Comparison of ENCODE assay signal across 23 mouse cellular contexts in genomic region chr5:125274773-125275172, GRCm38 (mm10).
DNase-seq lines count a peak whose midpoint lies in the region; ATAC-seq lines count a peak whose summit lies in the region.
"Had no signal": no experiment of that assay in that cellular context is flagged by ENCODE, and none has a peak within 500 bp of the region (broad histone marks: within the 10 kb centered on the region; RNA-seq: fewer than 3 reads in every experiment).

No protein-coding gene starts in this region.

- intact Hi-C loops in heart, postnatal 14 days (cut with DNase I): loop anchor here (5.0 kb wide), 2 partner anchors 38 to 73 kb away; no protein-coding TSS in a partner anchor

- peak overlapping the region; percentile 29 to 64 for H3K27ac ChIP-seq in heart, embryonic 14.5 days (replicated peaks in 1 of 2; ENCODE audit: control insufficient read depth in 1 of 2, insufficient read depth in 1 of 2, low read depth in 2 of 2, low read length in 2 of 2)
- H3K27ac ChIP-seq: forebrain, embryonic 10.5 days; hindbrain, embryonic 13.5 days; kidney, embryonic 15.5 days; limb, embryonic 13.5 days had no signal

- H3K9ac ChIP-seq in heart, embryonic 14.5 days (ENCODE audit: low read length): no peak overlapping the region
- H3K9ac ChIP-seq: hindbrain, embryonic 13.5 days; kidney, embryonic 15.5 days; liver, embryonic 15.5 days had no signal

- no peak overlapping the region for H3K4me2 ChIP-seq in heart, embryonic 14.5 days (ENCODE audit: low read length)
- H3K4me2 ChIP-seq: hindbrain, embryonic 13.5 days; kidney, embryonic 15.5 days; limb, embryonic 13.5 days; midbrain, embryonic 11.5 days had no signal

- H3K9me3 ChIP-seq in heart, embryonic 14.5 days (ENCODE audit: control insufficient read depth, low read length): no peaks in the 10 kb centered on the region
- H3K9me3 ChIP-seq in megakaryocyte, embryonic 14.5 days: peaks cover 2% of the 10 kb centered on the region; the same call in 1 of the 2 replicates
- H3K9me3 ChIP-seq: forebrain, embryonic 10.5 days; G1E; hindbrain, embryonic 13.5 days; kidney, embryonic 15.5 days; limb, embryonic 13.5 days had no signal

- no peak for ATAC-seq in heart, embryonic 14.5 days (ENCODE audit: insufficient number of reproducible peaks, insufficient read depth, low FRiP score, low read depth)
- no peak for ATAC-seq in megakaryocyte, adult 5-6 weeks (ENCODE audit: poor library complexity, severe bottlenecking)
- ATAC-seq: forebrain, embryonic 16.5 days; lung, postnatal 0 days had no signal

- 80% methylated on average over 3 of the region's 3 CpGs for WGBS in heart, embryonic 14.5 days

- H3K36me3 ChIP-seq in heart, embryonic 14.5 days (ENCODE audit: control insufficient read depth, insufficient read depth, low read length): peaks cover 12% of the 10 kb centered on the region
- H3K36me3 ChIP-seq in megakaryocyte, embryonic 14.5 days (replicated peaks; ENCODE audit: low read length): peaks cover 44% of the 10 kb centered on the region
- H3K36me3 ChIP-seq: hindbrain, embryonic 13.5 days had no signal

- H3K27me3 ChIP-seq in heart, embryonic 14.5 days (ENCODE audit: control insufficient read depth, insufficient read depth, low read length): no peaks in the 10 kb centered on the region
- H3K27me3 ChIP-seq in megakaryocyte, embryonic 14.5 days (replicated peaks): peaks cover 2% of the 10 kb centered on the region
- H3K27me3 ChIP-seq: hindbrain, embryonic 13.5 days; limb, embryonic 13.5 days; liver, embryonic 15.5 days had no signal

- DNase-seq in cerebellum, adult 9-10 months: peak; percentile 6
- DNase-seq in cerebellum, adult 18-20 months: no peak
- no peak for DNase-seq in heart, postnatal 14 days
- no peak for DNase-seq in urinary bladder, postnatal 25 days (ENCODE audit: low spot score)
- DNase-seq: cerebellum, postnatal 14 days; gastrocnemius, postnatal 14 days; kidney, adult 11 months; kidney, postnatal 36 days; right cerebral cortex, adult 18-20 months; right cerebral cortex, postnatal 4 days; thymus, postnatal 14 days had no signal

- H3K4me3 ChIP-seq in heart, embryonic 14.5 days (ENCODE audit: control insufficient read depth in 1 of 2, insufficient read depth in 1 of 2, low read depth in 1 of 2, low read length in 2 of 2): no peak overlapping the region
- peak overlapping the region; percentile 81 for H3K4me3 ChIP-seq in megakaryocyte, embryonic 14.5 days (replicated peaks)
- H3K4me3 ChIP-seq: forebrain, embryonic 10.5 days; hindbrain, embryonic 13.5 days; kidney, embryonic 15.5 days; limb, embryonic 13.5 days; liver, embryonic 15.5 days had no signal

- H3K4me1 ChIP-seq in heart, embryonic 14.5 days (ENCODE audit: control insufficient read depth in 2 of 2, insufficient read depth in 2 of 2, low read length in 2 of 2): peaks cover 10 to 42% of the 10 kb centered on the region in 2 experiments; a peak in 3 of 4 replicates
- peaks cover 95% of the 10 kb centered on the region for H3K4me1 ChIP-seq in megakaryocyte, embryonic 14.5 days
